Mouse (Mus musculus) erythroblast, adult 5-6 weeks (primary cell): ENCODE measurements around the gene Nfib. TPM values are rescaled to one million over a fixed set of nuclear protein-coding genes. Genes with fewer than 3 reads are reported as not detected.

Experiments
- ATAC-seq: replicated peaks from 2 replicates; pipeline ENCODE4 v1.8.0; 2016; ENCODE audit warnings: moderate number of reproducible peaks, mild to moderate bottlenecking, moderate TSS enrichment, inconsistent platforms; ENCODE audit not compliant: poor library complexity, low FRiP score, severe bottlenecking
- total RNA-seq, 2 experiments: library from RNA; stranded (forward) in 1 of 2; stranded (reverse) in 1 of 2; fragments of 150-400 nt in 1 of 2; fragments of 200-764, 138-1000 nt in 1 of 2; gene quantifications; 2 replicates each; pipeline versions ENCODE4 v1.2.3 to v1.2.4; 2015 to 2017; ENCODE audit warnings: low replicate concordance in 2 of 2

Nfib gene
- total RNA-seq, 2 experiments from 2014 or later: not detected

- no peak for ATAC-seq
These were observed 107.1 kb downstream of the Nfib start for GRCm38 (mm10) chr4:82598436-82598835.

GRCm38 (mm10) chr4:82593681-82594666 lies 111.6 kb downstream of the Nfib start:
- no peak for ATAC-seq

- ATAC-seq: no peak
These were observed 113.2 kb downstream of the Nfib start for GRCm38 (mm10) chr4:82592086-82593030.

- no peak for ATAC-seq
These were observed 116.1 kb downstream of the Nfib start for GRCm38 (mm10) chr4:82589345-82589890.

- ATAC-seq: no peak
These were observed 116.8 kb downstream of the Nfib start for GRCm38 (mm10) chr4:82588718-82589117.

GRCm38 (mm10) chr4:82587146-82587870 lies 118.2 kb downstream of the Nfib start:
- no peak for ATAC-seq

GRCm38 (mm10) chr4:82586637-82587036 lies 118.9 kb downstream of the Nfib start:
- ATAC-seq: no peak

- ATAC-seq: no peak
These were observed 120.0 kb downstream of the Nfib start for GRCm38 (mm10) chr4:82585536-82585935.

- no peak for ATAC-seq
These were observed 120.5 kb downstream of the Nfib start for GRCm38 (mm10) chr4:82585056-82585455.

- no peak for ATAC-seq
These were observed 121.0 kb downstream of the Nfib start for GRCm38 (mm10) chr4:82584548-82584947.

- no peak for ATAC-seq
These were observed 132.3 kb downstream of the Nfib start for GRCm38 (mm10) chr4:82573291-82573605.

GRCm38 (mm10) chr4:82572410-82573290 lies 132.9 kb downstream of the Nfib start:
- no peak for ATAC-seq

GRCm38 (mm10) chr4:82558816-82559215 lies 146.7 kb downstream of the Nfib start:
- ATAC-seq: no peak

GRCm38 (mm10) chr4:82555673-82556171 lies 149.8 kb downstream of the Nfib start:
- ATAC-seq: no peak

GRCm38 (mm10) chr4:82553658-82554057 lies 151.9 kb downstream of the Nfib start:
- no peak for ATAC-seq

- ATAC-seq: no peak
These were observed 153.3 kb downstream of the Nfib start for GRCm38 (mm10) chr4:82552238-82552637.

GRCm38 (mm10) chr4:82549762-82550380 lies 155.7 kb downstream of the Nfib start:
- no peak for ATAC-seq

GRCm38 (mm10) chr4:82548247-82548646 lies 157.3 kb downstream of the Nfib start:
- ATAC-seq: no peak
